Mouse (Mus musculus): ENCODE measurements around the gene Slc7a6os.

The Slc7a6os gene

DNA sequence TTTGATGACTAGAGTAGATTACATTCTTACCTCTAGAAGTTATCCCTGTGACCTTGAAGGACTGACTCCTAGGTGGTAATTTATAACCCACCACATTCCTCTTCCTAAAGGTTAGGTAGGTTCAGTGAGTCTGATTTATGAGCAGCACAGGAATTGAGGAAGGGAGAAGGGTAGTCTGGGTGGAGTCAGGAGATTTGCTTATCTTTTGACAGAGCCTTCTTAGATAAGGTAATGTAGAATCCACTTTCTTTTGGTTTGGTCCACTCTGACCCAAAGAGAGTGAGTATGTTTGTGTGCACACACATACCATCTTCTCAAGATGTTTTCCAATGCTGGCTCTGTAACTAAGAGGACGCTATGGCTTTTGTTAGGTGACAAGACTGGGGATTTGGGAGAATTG, 33.1 kb downstream of the Slc7a6os start:
- DNase-seq (ENCODE audit: low spot score) = no peak

DNA sequence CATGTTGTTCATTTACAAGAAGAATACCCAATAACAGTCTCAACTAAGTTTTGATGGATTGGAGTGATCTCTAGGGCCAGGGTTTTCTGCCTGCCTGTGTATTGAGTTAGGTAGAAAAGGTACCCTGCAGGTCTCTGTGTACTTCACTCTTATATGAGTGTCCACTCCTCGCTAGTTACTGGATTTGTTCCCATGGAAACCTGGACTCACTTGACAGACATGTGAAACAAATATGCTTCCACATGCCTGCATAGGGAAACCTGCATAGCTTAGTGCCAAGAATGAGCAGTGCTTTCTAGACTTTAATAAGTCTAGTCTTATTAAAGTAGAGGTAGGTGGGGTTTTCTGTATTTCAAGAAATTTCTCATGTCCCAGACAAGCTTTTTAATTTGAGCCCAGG, 33.8 kb downstream of the Slc7a6os start:
- DNase-seq (ENCODE audit: low spot score) = no peak

DNA sequence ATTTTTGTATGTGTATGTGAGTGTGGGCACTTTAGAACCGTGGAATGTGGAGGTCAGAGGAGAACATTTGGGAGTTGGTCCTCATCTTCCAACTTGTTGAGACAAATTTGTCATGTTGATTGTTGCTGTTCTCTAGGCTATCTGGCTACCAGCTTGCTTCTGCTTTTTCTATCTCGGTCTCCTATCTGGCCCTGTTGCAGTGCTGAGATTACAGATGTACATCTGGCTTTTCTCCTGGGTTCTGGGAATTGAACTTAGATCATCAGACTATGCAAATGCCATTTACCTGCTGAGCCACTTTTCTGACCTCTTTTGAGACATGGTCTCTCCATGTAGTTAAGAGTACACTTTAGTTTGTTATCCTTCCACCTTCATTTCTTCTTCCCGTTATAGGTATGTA, 37.2 kb downstream of the Slc7a6os start:
- no peak for DNase-seq (ENCODE audit: low spot score)

DNA sequence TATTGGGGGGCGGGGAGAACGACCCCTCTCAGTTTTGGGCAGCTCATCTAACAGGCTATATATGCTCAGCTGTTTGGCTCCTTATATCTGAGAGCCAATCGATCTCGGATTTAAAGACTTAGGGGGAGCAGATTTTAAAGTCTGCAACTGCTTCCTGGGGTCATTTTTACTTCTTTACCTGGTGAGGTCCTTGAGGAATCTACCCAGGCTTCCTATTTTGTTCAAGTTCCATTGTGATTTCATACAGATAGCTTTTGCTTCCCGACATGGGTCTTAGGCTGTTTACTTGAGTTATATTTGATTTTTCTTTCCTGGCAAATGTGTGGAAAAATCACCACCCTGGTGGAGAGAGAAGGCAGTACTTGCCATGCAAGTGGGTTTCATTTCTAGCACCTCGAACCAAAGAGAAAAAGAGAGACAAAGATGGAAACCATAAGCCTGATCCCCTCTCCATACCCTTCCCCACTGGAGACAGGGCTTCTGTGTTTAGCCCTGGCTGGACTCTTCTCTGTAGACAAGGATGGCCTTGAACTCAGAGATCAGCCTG, 40.7 kb downstream of the Slc7a6os start:
- no peak for DNase-seq (ENCODE audit: low spot score)

DNA sequence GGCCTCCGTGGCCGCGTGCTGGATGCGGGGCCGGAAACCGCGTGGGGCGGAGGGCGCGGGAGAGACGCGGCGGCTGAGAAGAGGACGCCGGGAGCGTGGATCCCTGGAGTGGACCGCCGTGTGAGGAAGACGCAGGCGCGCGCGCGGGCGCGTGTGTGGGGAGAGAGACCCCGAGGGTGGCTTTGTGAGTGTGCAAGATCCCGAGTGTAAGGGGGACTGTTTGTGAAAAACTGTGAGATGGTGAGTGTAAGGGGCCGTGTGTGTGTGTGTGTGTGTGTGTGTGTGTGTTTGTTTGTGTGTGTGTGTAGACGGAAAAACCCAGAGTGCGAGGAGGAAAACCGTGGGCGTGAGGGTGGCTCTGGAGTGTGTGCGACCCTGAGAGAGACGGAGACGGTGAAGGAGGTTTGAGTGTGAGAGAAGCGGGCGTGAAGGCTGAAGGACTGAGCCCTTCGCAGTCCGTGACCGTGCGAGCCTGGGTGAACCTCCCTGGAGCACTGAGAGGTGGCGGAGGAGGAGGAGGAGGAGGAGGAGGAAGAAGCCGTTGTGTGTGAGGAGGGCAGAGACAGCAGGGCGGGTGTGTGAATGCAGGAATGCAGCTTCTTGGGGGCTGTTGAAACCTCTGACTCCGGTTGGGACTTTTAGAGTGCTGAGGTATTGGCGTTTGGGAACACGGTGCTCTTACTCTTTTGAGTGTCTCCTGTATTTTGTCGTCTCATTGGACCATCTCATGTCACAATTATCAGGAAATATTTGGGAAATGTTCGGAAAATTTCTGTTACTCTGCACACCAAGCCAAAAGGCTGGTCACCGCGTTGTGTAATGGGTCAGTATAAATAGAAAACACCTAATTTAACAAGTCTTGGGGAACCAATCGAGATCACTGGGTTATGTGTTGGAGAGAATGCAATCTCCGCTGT, 41.5 kb downstream of the Slc7a6os start:
- DNase-seq (ENCODE audit: low spot score) = no peak

DNA sequence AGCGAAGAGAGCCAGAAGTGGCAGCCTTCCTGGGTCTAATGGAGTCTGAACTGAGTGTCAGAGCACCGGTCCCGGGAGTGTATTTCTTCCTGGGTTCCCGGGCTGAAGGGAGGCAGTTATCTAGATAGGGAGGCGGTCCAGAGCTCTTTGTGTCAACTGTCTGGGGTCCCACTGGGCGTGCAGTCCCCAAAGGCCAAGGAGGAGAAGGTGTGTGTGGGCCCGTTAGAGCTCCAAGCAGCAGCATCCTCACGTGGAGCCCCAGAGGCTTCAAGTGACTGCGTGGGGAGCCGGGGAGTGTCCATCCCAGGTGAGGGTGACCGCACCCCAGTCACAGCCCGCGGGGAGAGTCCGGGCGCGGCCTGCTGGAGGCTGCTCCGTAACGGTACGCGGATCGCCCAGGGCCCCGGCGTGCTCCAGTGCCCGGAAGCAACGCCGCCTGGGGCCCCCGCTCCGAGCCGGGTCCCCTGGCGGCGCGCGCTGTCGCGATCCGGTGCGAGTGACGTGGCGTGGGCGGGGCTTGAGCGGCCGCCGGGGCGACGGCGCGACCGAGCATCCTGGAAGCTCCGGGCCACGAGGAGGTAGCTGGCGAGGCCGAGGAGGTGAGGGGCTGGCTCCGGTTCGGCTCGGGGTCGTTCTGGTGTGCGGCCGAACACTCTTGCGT, 42.2 kb downstream of the Slc7a6os start, which contains the start of gene Slc7a6:
Gene Slc7a6, plus strand, starts transcription at position 502 of the 661 bp plus-strand sequence.
- DNase-seq (ENCODE audit: low spot score) = peak; percentile 87

DNA sequence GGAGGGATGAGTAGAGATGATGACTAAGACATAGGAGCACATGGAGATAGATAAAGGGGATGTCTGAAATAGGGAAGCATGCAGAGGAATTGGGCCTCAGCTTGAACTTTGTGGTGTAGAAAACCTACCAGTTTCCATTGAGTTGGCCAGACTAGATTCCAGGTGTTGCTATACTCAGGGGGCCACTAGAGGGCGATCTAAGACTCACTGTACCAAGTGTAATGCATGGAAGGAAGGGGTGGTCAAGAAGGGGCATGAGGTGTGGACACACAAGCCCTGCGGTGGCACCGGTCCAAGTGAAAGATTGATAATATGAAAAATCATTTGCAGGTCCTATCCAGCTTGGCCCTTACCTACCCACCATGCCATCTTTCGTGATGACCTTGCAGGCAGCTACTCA, 45.3 kb downstream of the Slc7a6os start:
- peak; percentile 59 for DNase-seq (ENCODE audit: low spot score)

DNA sequence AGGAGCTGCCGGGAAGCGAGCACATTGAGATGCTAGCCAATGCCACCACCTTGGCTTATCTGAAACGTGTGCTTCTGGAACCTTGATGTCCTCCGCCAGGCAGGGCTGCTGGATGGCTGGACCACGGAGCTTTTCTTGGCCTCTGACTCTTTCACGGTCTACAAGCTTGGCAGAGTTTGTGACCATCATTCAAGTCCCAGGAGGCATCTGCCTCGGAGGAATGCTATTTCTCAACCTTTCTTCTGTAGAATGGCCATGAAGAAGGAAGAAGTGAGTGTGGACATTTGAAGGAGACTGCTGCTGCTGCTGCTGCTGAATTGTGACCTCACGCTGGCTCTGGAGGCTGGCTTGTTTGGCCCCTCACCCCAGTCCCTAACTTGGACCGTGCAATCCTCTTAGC, 47.5 kb downstream of the Slc7a6os start:
- no peak for DNase-seq (ENCODE audit: low spot score)

DNA sequence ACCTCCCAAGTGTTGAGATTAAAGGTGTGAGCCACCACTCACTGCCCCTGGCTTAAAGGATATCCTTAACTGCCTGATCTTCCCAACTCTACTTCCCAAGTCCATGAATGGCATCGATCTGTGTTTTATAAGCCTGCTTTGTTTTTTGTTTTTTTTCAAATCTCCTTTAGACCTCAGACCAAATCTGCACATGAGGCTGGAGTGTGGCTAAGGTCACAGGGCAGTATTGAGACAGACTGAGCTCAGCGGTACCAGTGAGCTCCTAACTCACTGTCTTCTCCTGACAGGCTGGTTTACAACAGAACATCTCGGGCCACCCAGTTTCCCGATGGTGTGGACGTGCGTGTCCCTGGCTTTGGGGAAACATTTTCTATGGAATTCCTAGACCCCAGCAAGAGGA, 50.9 kb downstream of the Slc7a6os start:
- DNase-seq (ENCODE audit: low spot score) = no peak

DNA sequence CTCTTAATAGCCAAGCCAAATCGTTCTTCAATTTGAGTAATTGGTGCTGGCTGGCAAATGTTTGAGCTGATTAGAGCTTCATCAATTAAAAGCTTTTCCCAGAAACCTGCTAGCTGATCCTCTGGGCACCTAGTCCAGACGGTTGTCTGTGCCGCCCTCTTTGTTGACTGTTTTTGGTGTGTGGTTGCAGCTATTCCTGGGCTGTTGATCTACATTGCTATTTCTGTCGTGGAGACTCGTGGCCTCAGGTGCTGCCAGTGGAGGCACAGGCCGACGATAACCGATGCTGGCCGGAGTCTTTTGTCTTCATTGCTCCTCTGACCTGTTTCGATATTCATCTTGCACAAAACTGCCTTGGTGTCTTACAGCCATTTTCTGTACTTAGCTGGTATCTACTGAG, 52.4 kb downstream of the Slc7a6os start:
- no peak for DNase-seq (ENCODE audit: low spot score)

DNA sequence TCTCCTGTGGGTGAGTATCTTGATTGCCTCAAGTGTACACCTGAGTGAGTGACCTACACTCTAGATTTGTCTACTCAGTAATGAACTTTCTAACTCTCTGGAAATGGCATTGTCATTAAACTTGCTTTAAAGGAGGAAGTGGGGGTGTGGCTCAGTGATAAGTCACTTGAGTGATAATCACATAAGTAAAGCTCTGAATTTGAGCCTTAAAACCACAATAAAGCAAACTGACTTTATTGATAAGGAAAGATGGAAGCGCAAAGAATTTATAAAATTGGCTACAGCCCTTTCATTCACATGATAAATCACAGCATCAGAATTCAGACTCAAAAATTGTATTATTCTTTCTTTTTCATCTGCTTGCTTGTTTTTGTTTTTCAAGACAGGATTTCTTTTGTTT, 53.3 kb downstream of the Slc7a6os start:
- DNase-seq (ENCODE audit: low spot score) = no peak

DNA sequence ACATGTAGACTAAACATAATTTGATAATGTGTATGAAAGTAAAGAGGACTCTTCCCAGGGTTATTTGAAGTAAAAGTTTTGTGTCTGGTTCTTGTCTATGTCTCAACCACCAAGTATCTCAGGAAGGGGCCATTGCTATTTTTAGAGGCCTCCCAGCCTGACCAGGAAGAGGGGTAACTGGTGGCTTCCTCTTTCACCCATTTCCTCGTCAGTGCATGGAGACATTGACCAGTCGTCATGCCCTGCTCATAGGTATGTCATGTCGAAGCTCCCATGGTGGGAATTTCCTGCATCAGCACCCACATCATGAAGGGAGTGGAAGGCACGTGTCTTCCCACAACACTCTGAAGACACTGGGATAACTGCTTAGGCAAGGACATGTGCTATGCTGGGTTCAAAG, 57.9 kb downstream of the Slc7a6os start:
- DNase-seq (ENCODE audit: low spot score) = no peak

DNA sequence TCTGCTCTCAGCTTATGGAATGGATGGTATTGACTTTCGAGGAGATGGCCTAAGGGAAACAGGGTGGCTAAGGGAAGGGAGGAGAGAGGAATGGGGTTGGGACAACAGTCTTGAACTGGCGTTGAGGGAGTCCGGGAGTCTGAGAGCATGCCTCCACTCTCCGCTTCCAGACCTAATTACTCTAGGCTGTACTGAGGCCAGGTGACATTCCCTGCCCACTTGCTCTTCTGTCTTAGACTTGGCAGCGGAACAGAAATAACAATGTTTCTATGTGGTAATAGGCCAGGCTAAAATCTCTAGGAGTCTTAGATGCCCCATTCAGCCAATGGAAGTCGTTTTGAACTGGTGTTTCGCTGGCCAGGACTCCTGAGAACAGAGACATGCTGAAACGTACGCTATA, 59.7 kb downstream of the Slc7a6os start:
- DNase-seq (ENCODE audit: low spot score) = no peak
